Mouse (Mus musculus) MEL (cell line): Measurements from ENCODE around the gene Slc25a28. TPM values are rescaled to one million over a fixed set of nuclear protein-coding genes. Genes with fewer than 3 reads are reported as not detected.
A peak's percentile ranks its signal among the peaks of the same experiment; 100 is the strongest.

Experiments
- DNase-seq: peaks from one replicate; pipeline ENCODE4 v3.0.0; 2011; ENCODE audit warnings: low read depth, low spot score
- H3K27ac ChIP-seq: 2 replicates; pipeline ENCODE4 v1.5.1; 2012; ENCODE audit warnings: low read depth, mild to moderate bottlenecking, control low read depth, low read length, moderate library complexity; ENCODE audit not compliant: control insufficient read depth
- H3K27me3 ChIP-seq, 2 experiments: fragments of 150-350 bp in 1 of 2; sonication (generic) in 1 of 2; 2 replicates each; pipeline ENCODE4 v1.6.1; 2012; ENCODE audit warnings: low read length in 2 of 2, mild to moderate bottlenecking in 2 of 2, improper control_type of control experiment in 1 of 2, moderate library complexity in 1 of 2; ENCODE audit not compliant: insufficient read depth in 2 of 2, control insufficient read depth in 1 of 2
- H3K36me3 ChIP-seq, 2 experiments: 2 replicates each; pipeline ENCODE4 v1.6.1; 2012 to 2014; ENCODE audit warnings: low read length in 2 of 2, improper control_type of control experiment in 1 of 2, inconsistent platforms in 1 of 2, mild to moderate bottlenecking in 1 of 2; ENCODE audit not compliant: insufficient read depth in 2 of 2, control insufficient read depth in 1 of 2
- H3K4me1 ChIP-seq, 2 experiments: fragments of 150-350 bp in 1 of 2; sonication (generic) in 1 of 2; 2 replicates each; pipeline ENCODE4 v1.6.1; 2012; ENCODE audit warnings: low read length in 2 of 2, improper control_type of control experiment in 1 of 2, mild to moderate bottlenecking in 1 of 2; ENCODE audit not compliant: insufficient read depth in 2 of 2, control insufficient read depth in 1 of 2
- H3K4me3 ChIP-seq, 2 experiments: fragments of 150-350 bp in 1 of 2; sonication (generic) in 1 of 2; 2 replicates each; pipeline ENCODE4 v1.5.1; 2012; ENCODE audit warnings: low read depth in 2 of 2, low read length in 2 of 2, mild to moderate bottlenecking in 2 of 2, moderate library complexity in 2 of 2, control low read depth in 1 of 2, improper control_type of control experiment in 1 of 2; ENCODE audit not compliant: control insufficient read depth in 1 of 2, insufficient read depth in 1 of 2
- H3K79me2 ChIP-seq: 2 replicates; pipeline ENCODE4 v1.6.1; 2012; ENCODE audit warnings: mild to moderate bottlenecking, low read length, moderate library complexity; ENCODE audit not compliant: control insufficient read depth, poor library complexity, insufficient read depth
- H3K9ac ChIP-seq: 2 replicates; pipeline ENCODE4 v1.6.1; 2012; ENCODE audit warnings: low read depth, mild to moderate bottlenecking, control low read depth, low read length, moderate library complexity; ENCODE audit not compliant: control insufficient read depth, poor library complexity, severe bottlenecking
- H3K9me3 ChIP-seq: fragments of 150-350 bp; sonication (generic); replicated peaks from 2 replicates; pipeline ENCODE4 v1.6.1; 2012; ENCODE audit warnings: mild to moderate bottlenecking, low read length, improper control_type of control experiment, moderate library complexity; ENCODE audit not compliant: insufficient read depth
- BHLHE40 ChIP-seq: IDR thresholded peaks from 2 replicates; pipeline ENCODE4 v1.6.1; 2012; ENCODE audit warnings: low read depth, mild to moderate bottlenecking, inconsistent platforms, low read length, improper control_type of control experiment, borderline replicate concordance
- CHD1 ChIP-seq: IDR thresholded peaks from 2 replicates; pipeline ENCODE4 v1.6.1; 2012; ENCODE audit warnings: low read depth, mild to moderate bottlenecking, inconsistent platforms, low read length, improper control_type of control experiment
- CHD2 ChIP-seq: IDR thresholded peaks from 2 replicates; pipeline ENCODE4 v1.6.1; 2011; ENCODE audit warnings: low read length, improper control_type of control experiment
- CTCF ChIP-seq, 3 experiments: IDR thresholded peaks in 2 of 3; conservative IDR thresholded peaks in 1 of 3; 2 replicates each; pipeline ENCODE4 v1.5.1; 2011 to 2012; ENCODE audit warnings: low read length in 3 of 3, low read depth in 2 of 3, mild to moderate bottlenecking in 2 of 3, improper control_type of control experiment in 1 of 3, inconsistent platforms in 1 of 3, mixed read lengths in 1 of 3, moderate library complexity in 1 of 3; ENCODE audit not compliant: control insufficient read depth in 1 of 3, insufficient read depth in 1 of 3, poor library complexity in 1 of 3, severe bottlenecking in 1 of 3
- E2F4 ChIP-seq: IDR thresholded peaks from 2 replicates; pipeline ENCODE4 v1.6.1; 2011; ENCODE audit warnings: low read depth, low read length, improper control_type of control experiment, borderline replicate concordance
- ETS1 ChIP-seq: IDR thresholded peaks from 2 replicates; pipeline ENCODE4 v1.6.1; 2012; ENCODE audit warnings: low read depth, mild to moderate bottlenecking, inconsistent platforms, low read length, improper control_type of control experiment, moderate library complexity
- GABPA ChIP-seq: IDR thresholded peaks from 2 replicates; pipeline ENCODE4 v1.6.1; 2012; ENCODE audit warnings: low read depth, mild to moderate bottlenecking, inconsistent platforms, low read length, improper control_type of control experiment, moderate library complexity
- GATA1 ChIP-seq: IDR thresholded peaks from 2 replicates; pipeline ENCODE4 v1.6.1; 2011; ENCODE audit warnings: low read depth, low read length, improper control_type of control experiment
- JUND ChIP-seq: IDR thresholded peaks from 2 replicates; pipeline ENCODE4 v1.6.1; 2011; ENCODE audit warnings: low read depth, mild to moderate bottlenecking, improper control_type of control experiment, low read length
- MAFK ChIP-seq: IDR thresholded peaks from 2 replicates; pipeline ENCODE4 v1.6.1; 2011; ENCODE audit warnings: low read depth, mild to moderate bottlenecking, low read length, improper control_type of control experiment, borderline replicate concordance
- MAX ChIP-seq: IDR thresholded peaks from 2 replicates; pipeline ENCODE4 v1.6.1; 2011; ENCODE audit warnings: low read length, improper control_type of control experiment
- MYC ChIP-seq: IDR thresholded peaks from 2 replicates; pipeline ENCODE4 v1.6.1; 2011; ENCODE audit warnings: low read depth, mild to moderate bottlenecking, low read length, improper control_type of control experiment, moderate library complexity
- NELFE ChIP-seq: IDR thresholded peaks from 2 replicates; pipeline ENCODE4 v1.6.1; 2011; ENCODE audit warnings: low read depth, low read length, improper control_type of control experiment
- NRF1 ChIP-seq: IDR thresholded peaks from 2 replicates; pipeline ENCODE4 v1.6.1; 2014; ENCODE audit warnings: low read depth, mild to moderate bottlenecking, inconsistent platforms, low read length, improper control_type of control experiment, moderate library complexity; ENCODE audit not compliant: poor library complexity, insufficient read depth, severe bottlenecking
- POLR2A ChIP-seq, 2 experiments: IDR thresholded peaks; 2 replicates each; pipeline ENCODE4 v1.6.1; 2011 to 2012; ENCODE audit warnings: low read length in 2 of 2, mild to moderate bottlenecking in 2 of 2, control low read depth in 1 of 2, improper control_type of control experiment in 1 of 2, low read depth in 1 of 2, moderate library complexity in 1 of 2; ENCODE audit not compliant: control insufficient read depth in 1 of 2, insufficient read depth in 1 of 2, poor library complexity in 1 of 2
- POLR2AphosphoS5 ChIP-seq: IDR thresholded peaks from 2 replicates; pipeline ENCODE4 v1.6.1; 2012; ENCODE audit warnings: low read depth, borderline replicate concordance, mild to moderate bottlenecking, inconsistent platforms, low read length, moderate library complexity, mixed read lengths
- RCOR1 ChIP-seq: IDR thresholded peaks from 2 replicates; pipeline ENCODE4 v1.6.1; 2012; ENCODE audit warnings: low read depth, mild to moderate bottlenecking, inconsistent platforms, low read length, improper control_type of control experiment
- SIN3A ChIP-seq: IDR thresholded peaks from 2 replicates; pipeline ENCODE4 v1.6.1; 2012; ENCODE audit warnings: low read length, improper control_type of control experiment, inconsistent platforms
- SMC3 ChIP-seq: IDR thresholded peaks from 2 replicates; pipeline ENCODE4 v1.6.1; 2011; ENCODE audit warnings: low read depth, low read length, improper control_type of control experiment
- TAL1 ChIP-seq: IDR thresholded peaks from 2 replicates; pipeline ENCODE4 v1.6.1; 2012; ENCODE audit warnings: mild to moderate bottlenecking, inconsistent platforms, low read length, moderate library complexity, mixed read lengths
- TCF12 ChIP-seq: IDR thresholded peaks from 2 replicates; pipeline ENCODE4 v1.6.1; 2014; ENCODE audit warnings: low read depth, mild to moderate bottlenecking, inconsistent platforms, low read length, improper control_type of control experiment, moderate library complexity
- USF1 ChIP-seq: IDR thresholded peaks from 2 replicates; pipeline ENCODE4 v1.6.1; 2014; ENCODE audit warnings: low read depth, mild to moderate bottlenecking, inconsistent platforms, low read length, improper control_type of control experiment, moderate library complexity
- USF2 ChIP-seq, 2 experiments: IDR thresholded peaks; 2 replicates each; pipeline ENCODE4 v1.6.1; 2011 to 2012; ENCODE audit warnings: improper control_type of control experiment in 2 of 2, low read length in 2 of 2, borderline replicate concordance in 1 of 2, inconsistent platforms in 1 of 2, low read depth in 1 of 2, mild to moderate bottlenecking in 1 of 2; ENCODE audit not compliant: insufficient read depth in 1 of 2
- ZC3H11A ChIP-seq: IDR thresholded peaks from 2 replicates; pipeline ENCODE4 v1.6.1; 2012; ENCODE audit warnings: low read depth, mild to moderate bottlenecking, inconsistent platforms, low read length, improper control_type of control experiment
- ZKSCAN1 ChIP-seq: IDR thresholded peaks from 2 replicates; pipeline ENCODE4 v1.6.1; 2012; ENCODE audit warnings: low read depth, mild to moderate bottlenecking, inconsistent platforms, low read length, improper control_type of control experiment, moderate library complexity
- polyA plus RNA-seq, 2 experiments: library from polyadenylated mRNA; stranded (reverse) in 1 of 2; unstranded in 1 of 2; fragments of >175 nt in 1 of 2; fragments of >200 nt in 1 of 2; gene quantifications; 2 replicates each; pipeline versions ENCODE4 v1.2.1 to v1.2.4; 2012; ENCODE audit warnings: low replicate concordance in 2 of 2, low read depth in 1 of 2; ENCODE audit not compliant: insufficient read length in 2 of 2, insufficient read depth in 1 of 2, missing spikeins in 1 of 2
- total RNA-seq: library from RNA; depleted of rRNA; stranded (reverse); fragments of 300-350 nt; gene quantifications from 2 replicates; pipeline ENCODE4 v1.2.3, GENCODE M21; 2012

Slc25a28 gene
- total and polyA plus RNA-seq, 3 experiments = 58.2 to 110 TPM; not detected in 1

DNA sequence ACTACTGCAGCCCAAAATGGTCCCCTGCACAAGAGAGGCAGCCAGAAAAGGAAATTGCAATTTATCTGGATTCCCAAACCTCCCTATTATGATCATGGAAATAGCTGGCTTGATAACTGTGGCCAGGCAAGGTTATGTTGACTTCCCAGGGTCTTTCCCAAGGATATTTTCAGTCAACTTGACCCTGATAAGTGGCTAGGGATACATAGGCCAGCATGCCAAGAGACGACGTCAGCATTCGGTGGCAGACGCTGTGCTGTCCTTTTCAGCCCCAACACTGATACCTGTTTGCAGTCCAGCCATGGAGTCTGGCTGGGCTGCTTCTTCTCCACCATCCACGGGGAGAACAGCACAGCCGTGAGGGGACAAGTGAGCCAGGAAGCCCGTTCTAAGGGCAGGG is 3.6 kb downstream of the Slc25a28 start:
- peaks cover 46% of the 10 kb centered on the region for H3K79me2 ChIP-seq
- no peaks in the 10 kb centered on the region for H3K9me3 ChIP-seq
- DNase-seq = no peak
- H3K4me3 ChIP-seq = no peak overlapping the region
- H3K27me3 ChIP-seq = no peaks in the 10 kb centered on the region
- H3K9ac ChIP-seq = no peak overlapping the region
- no peak overlapping the region for H3K27ac ChIP-seq
- peaks cover 0 to 10% of the 10 kb centered on the region in 2 experiments; a peak in 2 of 4 replicates for H3K4me1 ChIP-seq
- peaks cover 0 to 11% of the 10 kb centered on the region in 2 experiments; a peak in 2 of 4 replicates for H3K36me3 ChIP-seq
- TF ChIP-seq E2F4 = no peak
- no peak for TF ChIP-seq TCF12
- no peak for TF ChIP-seq MAX
- TF ChIP-seq ZC3H11A = no peak

DNA sequence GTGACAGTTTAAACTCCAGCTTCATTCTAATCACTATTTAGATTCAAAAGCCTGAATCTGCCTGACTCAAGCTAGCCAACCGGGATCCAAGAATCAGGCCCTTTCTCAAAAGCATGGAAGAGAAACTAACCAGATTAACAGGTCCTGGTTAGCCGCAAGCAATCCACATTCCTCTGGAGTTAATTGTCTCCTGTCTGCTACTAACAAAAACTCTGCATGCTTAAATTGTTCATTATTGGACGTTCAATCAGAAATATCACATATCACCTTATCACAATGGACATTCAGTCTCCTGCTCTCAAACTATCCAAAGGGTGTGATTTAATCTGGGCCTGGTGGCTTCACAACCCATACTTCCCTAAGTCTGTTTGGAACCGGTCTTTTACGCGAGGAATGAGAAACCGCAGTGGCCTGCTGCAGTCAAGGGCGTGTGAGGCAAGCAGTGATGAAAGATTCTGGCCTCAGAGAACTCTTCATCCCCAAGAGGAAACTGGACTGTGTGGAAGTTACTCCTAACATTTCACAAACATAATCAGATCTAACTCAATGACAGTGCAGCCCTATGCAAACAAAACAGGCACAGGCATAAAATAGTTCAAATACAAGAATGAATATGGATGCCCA is 5.4 kb downstream of the Slc25a28 start:
- no peak overlapping the region for H3K4me3 ChIP-seq
- no peak overlapping the region for H3K9ac ChIP-seq
- no peaks in the 10 kb centered on the region for H3K27me3 ChIP-seq
- H3K79me2 ChIP-seq = peaks cover 34% of the 10 kb centered on the region
- H3K4me1 ChIP-seq = peaks cover 0 to 10% of the 10 kb centered on the region in 2 experiments; a peak in 2 of 4 replicates
- H3K9me3 ChIP-seq = no peaks in the 10 kb centered on the region
- H3K36me3 ChIP-seq = peaks cover 6 to 11% of the 10 kb centered on the region in 2 experiments
- TF ChIP-seq GABPA (no peak), CHD2 (no peak)
- DNase-seq = no peak
- no peak overlapping the region for H3K27ac ChIP-seq

DNA sequence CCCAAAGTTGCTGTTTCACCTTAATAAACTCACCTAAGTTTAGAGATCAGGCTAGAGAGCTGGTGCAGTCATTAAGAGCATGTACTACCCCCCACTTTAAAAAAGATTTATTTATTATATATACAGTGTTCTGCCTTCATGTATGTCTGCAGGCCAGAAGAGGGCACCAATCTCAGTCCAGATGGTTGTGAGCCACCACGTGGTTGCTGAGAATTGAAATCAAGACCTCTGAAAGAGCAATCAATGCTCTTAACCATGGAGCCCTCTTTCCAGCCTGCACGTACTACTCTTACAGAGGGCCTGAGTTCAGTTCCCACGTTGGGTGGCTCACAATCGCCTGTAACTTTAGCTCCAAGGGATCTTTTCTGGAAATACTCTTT is 7.3 kb downstream of the Slc25a28 start:
- no peaks in the 10 kb centered on the region for H3K27me3 ChIP-seq
- DNase-seq = peak; percentile 40
- TF ChIP-seq CHD1 (no peak), RCOR1 (peak; percentile 84), ETS1 (no peak), NRF1 (no peak), USF2 (IDR thresholded peaks at IDR 0.05; ENCODE audit: borderline replicate concordance in 1 of 2, insufficient read depth in 1 of 2, low read depth in 1 of 2, low read length in 2 of 2) (no peak), MYC (peak; percentile 82), CHD2 (no peak), BHLHE40 (no peak), GATA1 (no peak), MAX (peak; percentile 67; the same call in 1 of the 2 replicates), MAFK (no peak), ZKSCAN1 (no peak), USF1 (peak; percentile 68; the same call in 1 of the 2 replicates), SIN3A (no peak), JUND (no peak), NELFE (no peak), ZC3H11A (no peak), SMC3 (peak; percentile 47), POLR2A (IDR thresholded peaks at IDR 0.05; ENCODE audit: control insufficient read depth in 1 of 2, insufficient read depth in 1 of 2, low read depth in 1 of 2, low read length in 2 of 2, poor library complexity in 1 of 2) (no peak), TAL1 (no peak), CTCF (IDR thresholded peaks at IDR 0.05 in 2 of 3, conservative IDR thresholded peaks at IDR 0.05 in 1 of 3; ENCODE audit: control insufficient read depth in 1 of 3, insufficient read depth in 1 of 3, low read depth in 2 of 3, low read length in 3 of 3, poor library complexity in 1 of 3, severe bottlenecking in 1 of 3) (peak in 2 of 3 experiments; percentile 34 to 45; a peak in 3 of 6 replicates), POLR2AphosphoS5 (no peak), E2F4 (no peak)

More for the DNA sequence above, 7.3 kb downstream of the Slc25a28 start:
- peaks cover 16% of the 10 kb centered on the region for H3K79me2 ChIP-seq
- peaks cover 1 to 9% of the 10 kb centered on the region in 2 experiments; a peak in 3 of 4 replicates for H3K36me3 ChIP-seq
- peaks cover 0 to 2% of the 10 kb centered on the region in 2 experiments; a peak in 1 of 4 replicates for H3K4me1 ChIP-seq
- H3K27ac ChIP-seq = no peak overlapping the region
- no peaks in the 10 kb centered on the region for H3K9me3 ChIP-seq
- H3K9ac ChIP-seq = no peak overlapping the region
- no peak overlapping the region for H3K4me3 ChIP-seq
